In genomic region chr6:57571587-57571986, GRCm38 (mm10) we compare ENCODE assay signal across 26 mouse cellular contexts. TPM values are rescaled to one million over a fixed set of nuclear protein-coding genes. Genes with fewer than 3 reads are reported as not detected.
DNase-seq lines count a peak whose midpoint lies in the region; ATAC-seq and TF ChIP-seq lines count a peak whose summit lies in the region.
"Had no signal": no experiment of that assay in that cellular context is flagged by ENCODE, and none has a peak within 500 bp of the region (broad histone marks: within the 10 kb centered on the region; RNA-seq: fewer than 3 reads in every experiment).

No protein-coding gene starts in this region.

- H3K9ac ChIP-seq in lung, postnatal 0 days (replicated peaks; ENCODE audit: low read depth), result no peak overlapping the region
- H3K9ac ChIP-seq in midbrain, embryonic 11.5 days (ENCODE audit: low read length), result no peak overlapping the region
- no peak overlapping the region for H3K9ac ChIP-seq in intestine, postnatal 0 days (ENCODE audit: low read depth, low read length)
- H3K9ac ChIP-seq: embryonic facial prominence, embryonic 12.5 days; embryonic facial prominence, embryonic 15.5 days; forebrain, embryonic 12.5 days; forebrain, embryonic 15.5 days; hindbrain, embryonic 13.5 days had no signal

- no peak overlapping the region for H3K27ac ChIP-seq in lung, postnatal 0 days (ENCODE audit: low read length)
- H3K27ac ChIP-seq in bone marrow macrophage, adult 2 months (ENCODE audit: insufficient read depth, low read depth, low read length), result peak overlapping the region; percentile 44
- H3K27ac ChIP-seq in midbrain, embryonic 11.5 days (ENCODE audit: low read depth, low read length), result no peak overlapping the region
- H3K27ac ChIP-seq in intestine, postnatal 0 days (ENCODE audit: low read depth, low read length), result no peak overlapping the region
- H3K27ac ChIP-seq: embryonic facial prominence, embryonic 12.5 days; embryonic facial prominence, embryonic 15.5 days; forebrain, embryonic 12.5 days; forebrain, embryonic 15.5 days; hindbrain, embryonic 13.5 days had no signal

- H3K4me2 ChIP-seq in lung, postnatal 0 days (replicated peaks; ENCODE audit: low read depth, low read length), result no peak overlapping the region
- H3K4me2 ChIP-seq in midbrain, embryonic 11.5 days, result no peak overlapping the region
- no peak overlapping the region for H3K4me2 ChIP-seq in intestine, postnatal 0 days (replicated peaks; ENCODE audit: low read depth)
- H3K4me2 ChIP-seq: embryonic facial prominence, embryonic 12.5 days; embryonic facial prominence, embryonic 15.5 days; forebrain, embryonic 12.5 days; forebrain, embryonic 15.5 days; heart, embryonic 11.5 days; hindbrain, embryonic 13.5 days had no signal

- ATAC-seq in lung, postnatal 0 days, result no peak
- ATAC-seq in granulocyte monocyte progenitor cell, adult 5-6 weeks (replicated peaks; ENCODE audit: poor library complexity, severe bottlenecking), result peak; percentile 64
- no peak for ATAC-seq in megakaryocyte-erythroid progenitor cell, adult 5-6 weeks (replicated peaks; ENCODE audit: low FRiP score, low TSS enrichment, poor library complexity, severe bottlenecking)
- ATAC-seq in midbrain, embryonic 11.5 days (ENCODE audit: low FRiP score), result no peak
- no peak for ATAC-seq in intestine, postnatal 0 days
- ATAC-seq: activated CD4-positive, CD25-positive, alpha-beta regulatory T cell, adult 4 months; CD4-positive, CD25-positive, alpha-beta regulatory T cell, adult 4 months; hindbrain, embryonic 16.5 days; inflammation-experienced regulatory T-cells, adult 6 months; intestine, embryonic 16.5 days had no signal

- TF ChIP-seq POLR2A in bone marrow macrophage, adult 2 months (IDR thresholded peaks at IDR 0.05; ENCODE audit: borderline replicate concordance, low read depth, low read length), result no peak

- H3K4me1 ChIP-seq in lung, postnatal 0 days (ENCODE audit: insufficient read depth, low read depth, low read length), result no peaks in the 10 kb centered on the region
- H3K4me1 ChIP-seq in bone marrow macrophage, adult 2 months (ENCODE audit: control insufficient read depth, insufficient read depth, low read length), result peaks cover 11% of the 10 kb centered on the region
- H3K4me1 ChIP-seq in midbrain, embryonic 11.5 days (ENCODE audit: control insufficient read depth, insufficient read depth, low read length), result no peaks in the 10 kb centered on the region
- H3K4me1 ChIP-seq in intestine, postnatal 0 days (replicated peaks; ENCODE audit: control insufficient read depth, insufficient read depth, low read length), result no peaks in the 10 kb centered on the region
- H3K4me1 ChIP-seq: embryonic facial prominence, embryonic 12.5 days; embryonic facial prominence, embryonic 15.5 days; forebrain, embryonic 12.5 days; forebrain, embryonic 15.5 days; hindbrain, embryonic 13.5 days had no signal

- TF ChIP-seq CTCF in lung, postnatal 0 days (IDR thresholded peaks at IDR 0.05), result no peak
- no peak for TF ChIP-seq CTCF in bone marrow macrophage, adult 2 months (IDR thresholded peaks at IDR 0.05; ENCODE audit: low read depth, low read length)
- TF ChIP-seq CTCF in intestine, postnatal 0 days (IDR thresholded peaks at IDR 0.05; ENCODE audit: low read depth), result no peak

- H3K27me3 ChIP-seq in lung, postnatal 0 days (replicated peaks; ENCODE audit: insufficient read depth, low read length), result no peaks in the 10 kb centered on the region
- no peaks in the 10 kb centered on the region for H3K27me3 ChIP-seq in midbrain, embryonic 11.5 days (ENCODE audit: control insufficient read depth, insufficient read depth, low read length)
- no peaks in the 10 kb centered on the region for H3K27me3 ChIP-seq in intestine, postnatal 0 days (replicated peaks; ENCODE audit: control insufficient read depth, insufficient read depth, low read length)
- H3K27me3 ChIP-seq: embryonic facial prominence, embryonic 12.5 days; embryonic facial prominence, embryonic 15.5 days; forebrain, embryonic 12.5 days; forebrain, embryonic 15.5 days; hindbrain, embryonic 13.5 days had no signal

- H3K9me3 ChIP-seq in lung, postnatal 0 days (ENCODE audit: low read length), result no peaks in the 10 kb centered on the region
- no peaks in the 10 kb centered on the region for H3K9me3 ChIP-seq in midbrain, embryonic 11.5 days (ENCODE audit: control insufficient read depth, low read length)
- no peaks in the 10 kb centered on the region for H3K9me3 ChIP-seq in intestine, postnatal 0 days (ENCODE audit: control insufficient read depth)
- H3K9me3 ChIP-seq: embryonic facial prominence, embryonic 12.5 days; embryonic facial prominence, embryonic 15.5 days; forebrain, embryonic 12.5 days; forebrain, embryonic 15.5 days; hindbrain, embryonic 13.5 days had no signal

- no peak for TF ChIP-seq EP300 in lung, postnatal 0 days (IDR thresholded peaks at IDR 0.05)

- H3K36me3 ChIP-seq in lung, postnatal 0 days (ENCODE audit: insufficient read depth, low read length), result no peaks in the 10 kb centered on the region
- H3K36me3 ChIP-seq in midbrain, embryonic 11.5 days (ENCODE audit: control insufficient read depth, insufficient read depth, low read length), result no peaks in the 10 kb centered on the region
- no peaks in the 10 kb centered on the region for H3K36me3 ChIP-seq in intestine, postnatal 0 days (ENCODE audit: control insufficient read depth, insufficient read depth)
- H3K36me3 ChIP-seq: embryonic facial prominence, embryonic 12.5 days; embryonic facial prominence, embryonic 15.5 days; forebrain, embryonic 12.5 days; forebrain, embryonic 15.5 days; hindbrain, embryonic 13.5 days had no signal

- H3K4me3 ChIP-seq in lung, postnatal 0 days (ENCODE audit: low read depth, low read length), result no peak overlapping the region
- no peak overlapping the region for H3K4me3 ChIP-seq in bone marrow macrophage, adult 2 months (ENCODE audit: insufficient read depth, low read length)
- H3K4me3 ChIP-seq in midbrain, embryonic 11.5 days (ENCODE audit: low read depth, low read length), result no peak overlapping the region
- H3K4me3 ChIP-seq in intestine, postnatal 0 days (ENCODE audit: low read depth, low read length), result no peak overlapping the region
- H3K4me3 ChIP-seq: embryonic facial prominence, embryonic 12.5 days; embryonic facial prominence, embryonic 15.5 days; forebrain, embryonic 12.5 days; forebrain, embryonic 15.5 days; hindbrain, embryonic 13.5 days had no signal

- peak; percentile 6 for DNase-seq in lung, postnatal 0 days (ENCODE audit: low spot score)
- no peak for DNase-seq in lung, postnatal 10 days
- DNase-seq in midbrain, embryonic 11.5 days (ENCODE audit: low spot score, missing footprints), result no peak
- no peak for DNase-seq in adrenal gland, adult 2 months
- DNase-seq: adrenal gland, postnatal 14 days; cerebellum, adult 11-12 months; cerebellum, adult 8-10 months; cerebellum, postnatal 14 days; gastrocnemius, postnatal 10 days; gastrocnemius, postnatal 36 days; heart, adult 11 months had no signal

RNA-seq across cellular contexts. Expression of gene Herc6, which starts 9.2 kb away (rescaled TPM):
- 3.5 and 4.1 TPM in 2 replicates for polyA plus RNA-seq in lung, postnatal 0 days (2015; fragmentation: Nextera tagmentation; extraction: Ambion mirVana)
- 37.9 and 53.1 TPM in 2 replicates for polyA plus RNA-seq in bone marrow macrophage, adult 2 months (2012; ENCODE audit: insufficient read depth, insufficient read length, missing spikeins)
- total RNA-seq in granulocyte monocyte progenitor cell, adult 5-6 weeks (2014; fragmentation: Nextera tagmentation), result 16.1 and 22.0 TPM in 2 replicates
- 5.1 and 8.2 TPM in 2 replicates for total RNA-seq in granulocyte monocyte progenitor cell, adult 5-6 weeks (2017)
- 13.8 and 35.6 TPM in 2 replicates for total RNA-seq in megakaryocyte-erythroid progenitor cell, adult 5-6 weeks (2014; fragmentation: Nextera tagmentation)
- 11.6 and 18.1 TPM in 2 replicates for total RNA-seq in megakaryocyte-erythroid progenitor cell, adult 5-6 weeks (2017)
- polyA plus RNA-seq in midbrain, embryonic 11.5 days (2014; fragmentation: Nextera tagmentation; extraction: Ambion mirVana), result 2.3 and 3.2 TPM in 2 replicates
- polyA plus RNA-seq in intestine, postnatal 0 days (2015; fragmentation: Nextera tagmentation; extraction: Ambion mirVana), result 3.9 and 4.4 TPM in 2 replicates
- 10 to 100 TPM; 15.4 to 21.9 TPM for total RNA-seq in adrenal gland, adult 2 months (2021)
- 23.6 and 24.8 TPM in 2 replicates for polyA plus RNA-seq in adrenal gland, adult 2 months (2012; rRNA removed)

RNA-seq across cellular contexts. Expression of gene Ppm1k, which starts 36.3 kb away (rescaled TPM):
- polyA plus RNA-seq in lung, postnatal 0 days (2015; fragmentation: Nextera tagmentation; extraction: Ambion mirVana), result 5.5 and 6.6 TPM in 2 replicates
- polyA plus RNA-seq in bone marrow macrophage, adult 2 months (2012; ENCODE audit: insufficient read depth, insufficient read length, missing spikeins), result 10.2 and 16.2 TPM in 2 replicates
- total RNA-seq in granulocyte monocyte progenitor cell, adult 5-6 weeks (2014; fragmentation: Nextera tagmentation), result 3.8 and 4.1 TPM in 2 replicates
- 21.3 and 30.2 TPM in 2 replicates for total RNA-seq in granulocyte monocyte progenitor cell, adult 5-6 weeks (2017)
- 0.79 and 2.2 TPM in 2 replicates for total RNA-seq in megakaryocyte-erythroid progenitor cell, adult 5-6 weeks (2014; fragmentation: Nextera tagmentation)
- 6.1 and 15.3 TPM in 2 replicates for total RNA-seq in megakaryocyte-erythroid progenitor cell, adult 5-6 weeks (2017)
- 5.6 and 5.7 TPM in 2 replicates for polyA plus RNA-seq in midbrain, embryonic 11.5 days (2014; fragmentation: Nextera tagmentation; extraction: Ambion mirVana)
- polyA plus RNA-seq in intestine, postnatal 0 days (2015; fragmentation: Nextera tagmentation; extraction: Ambion mirVana), result 0.81 and 2.1 TPM in 2 replicates
- total RNA-seq in adrenal gland, adult 2 months (2021), result 10 to 100 TPM; 28.1 to 58.6 TPM
- 1.3 TPM in 2 replicates for polyA plus RNA-seq in adrenal gland, adult 2 months (2012; rRNA removed)
